Mouse (Mus musculus) embryonic facial prominence, embryonic 13.5 days (tissue): ENCODE results near the gene Rpl18a. TPM values are rescaled to one million over a fixed set of nuclear protein-coding genes. Genes with fewer than 3 reads are reported as not detected.

ENCODE experiments used
- ATAC-seq: fragments of 200-750 bp; cut with Nextera tagmentation; 2 replicates; pipeline ENCODE4 v1.8.0; 2017; ENCODE audit warnings: low read depth; ENCODE audit not compliant: insufficient number of reproducible peaks, insufficient read depth, low FRiP score, low TSS enrichment
- H3K27ac ChIP-seq: fragments of 300-500 bp; sonication (generic); 2 replicates; pipeline ENCODE4 v1.5.1; 2015; ENCODE audit warnings: moderate library complexity, mild to moderate bottlenecking, inconsistent platforms
- H3K27me3 ChIP-seq: fragments of 300-500 bp; sonication (generic); 2 replicates; pipeline ENCODE4 v1.6.1; 2015; ENCODE audit warnings: mild to moderate bottlenecking, inconsistent platforms
- H3K36me3 ChIP-seq: fragments of 300-500 bp; sonication (generic); 2 replicates; pipeline ENCODE4 v1.6.1; 2015; ENCODE audit warnings: mild to moderate bottlenecking, inconsistent platforms
- H3K4me1 ChIP-seq: fragments of 300-500 bp; sonication (generic); 2 replicates; pipeline ENCODE4 v1.6.1; 2015; ENCODE audit warnings: inconsistent platforms
- H3K4me2 ChIP-seq: fragments of 300-500 bp; sonication (generic); 2 replicates; pipeline ENCODE4 v1.6.1; 2015; ENCODE audit warnings: moderate library complexity, mild to moderate bottlenecking, inconsistent platforms
- H3K4me3 ChIP-seq: fragments of 300-500 bp; sonication (generic); 2 replicates; pipeline ENCODE4 v1.5.1; 2015; ENCODE audit warnings: mild to moderate bottlenecking, inconsistent platforms
- H3K9ac ChIP-seq: fragments of 300-500 bp; sonication (generic); 2 replicates; pipeline ENCODE4 v1.6.1; 2015; ENCODE audit warnings: mild to moderate bottlenecking, inconsistent platforms
- H3K9me3 ChIP-seq: fragments of 300-500 bp; sonication (generic); 2 replicates; pipeline ENCODE4 v1.6.1; 2016; ENCODE audit warnings: inconsistent platforms
- whole genome bisulfite sequencing: fragments of 180-500 bp; shearing (Covaris S2); methylation state at CpG from one replicate; pipeline ENCODE4 v1.1.7; 2015; ENCODE audit warnings: mixed read lengths; 5-methylcytosine and 5-hydroxymethylcytosine counted together
- polyA plus RNA-seq: library from polyadenylated mRNA; unstranded; fragments of >200 nt; fragmentation: Nextera tagmentation; extraction: Ambion mirVana; gene quantifications from 2 replicates; pipeline ENCODE4 v1.2.1, GENCODE M21; 2015

Rpl18a gene
- polyA plus RNA-seq, result 4,412 and 4,959 TPM in 2 replicates

DNA sequence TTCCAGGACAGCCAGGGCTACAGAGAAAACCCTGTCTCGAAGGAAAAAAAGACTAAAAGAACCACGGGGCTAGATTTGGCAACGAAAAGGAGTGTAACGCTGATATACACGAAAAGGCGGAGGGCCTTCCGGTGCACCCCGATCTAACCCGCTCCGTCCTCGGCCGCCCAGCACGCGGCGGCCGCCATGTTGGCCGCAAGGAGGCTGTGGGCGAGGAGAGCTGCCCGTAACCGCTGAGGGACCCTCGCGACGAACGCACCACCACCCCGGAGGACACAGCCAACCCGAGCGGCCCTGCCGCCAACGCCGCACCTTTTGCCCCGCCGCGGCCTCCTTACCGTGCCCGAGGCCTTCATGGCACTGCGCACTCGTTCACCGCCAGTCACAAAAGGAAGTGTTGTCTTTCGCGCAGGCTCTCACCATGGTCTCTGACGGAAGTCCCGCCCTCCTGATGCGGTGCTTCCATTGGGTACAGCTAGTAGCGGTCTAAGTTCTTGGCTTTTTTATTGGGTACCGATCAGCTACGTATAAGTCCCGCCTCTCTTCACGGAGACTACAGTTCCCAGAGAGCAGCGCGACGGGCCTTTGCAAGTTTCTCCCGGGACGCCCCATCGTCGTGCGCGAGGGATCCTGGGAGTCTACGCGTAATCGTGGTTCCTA lies at the start of gene Rpl18a:
Gene Rpl18a, minus strand, starts transcription at position 392 of the 660 bp plus-strand sequence.
- peak within 1 kb of the TSS; percentile 89 for H3K4me2 ChIP-seq
- H3K4me1 ChIP-seq, result peaks cover 32% of the 10 kb centered on the region
- H3K27ac ChIP-seq, result peak within 1 kb of the TSS; percentile 91
- ATAC-seq, result peak; percentile 97
- H3K27me3 ChIP-seq, result peaks cover 30% of the 10 kb centered on the region
- peak within 1 kb of the TSS; percentile 86 for H3K4me3 ChIP-seq
- no peaks in the 10 kb centered on the region for H3K9me3 ChIP-seq
- peaks cover 28% of the 10 kb centered on the region for H3K36me3 ChIP-seq
- under 1% methylated on average over 60 of the region's 60 CpGs for WGBS
- peak within 1 kb of the TSS; percentile 95 for H3K9ac ChIP-seq

- Histone ChIP-seq H3K4me2 (no peak overlapping the region), H3K27me3 (no peaks in the 10 kb centered on the region; the same call in 1 of the 2 replicates), H3K9me3 (no peaks in the 10 kb centered on the region), H3K9ac (no peak overlapping the region), H3K36me3 (no peaks in the 10 kb centered on the region), H3K27ac (no peak overlapping the region), H3K4me3 (no peak overlapping the region), H3K4me1 (no peaks in the 10 kb centered on the region)
- WGBS, result 43% methylated on average over 1 of the region's 1 CpGs
- ATAC-seq, result no peak
These were observed 46.0 kb upstream of the Rpl18a start for GRCm38 (mm10) chr8:70943187-70943586.

DNA sequence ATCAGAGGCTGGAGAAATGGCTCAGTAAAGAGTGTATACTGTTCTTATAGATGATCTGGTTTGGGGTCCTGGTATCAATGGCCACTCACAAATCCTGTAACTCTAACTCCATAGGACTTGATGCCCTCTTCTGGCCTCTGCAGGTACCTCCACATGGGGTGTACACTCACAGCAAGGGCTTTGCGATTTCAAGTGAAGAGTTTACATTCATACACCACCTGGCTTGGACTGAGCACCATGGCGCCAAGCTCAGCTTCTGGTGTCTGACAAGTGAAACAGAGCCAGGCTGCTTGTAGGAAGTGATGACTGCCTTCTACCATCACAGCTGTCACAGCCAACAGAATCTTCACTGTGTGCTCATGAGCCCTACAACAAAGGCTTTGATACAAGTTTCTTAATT lies 44.3 kb upstream of the Rpl18a start:
- 61% methylated on average over 2 of the region's 2 CpGs for WGBS
- H3K9ac ChIP-seq, result no peak overlapping the region
- H3K27ac ChIP-seq, result no peak overlapping the region
- H3K4me3 ChIP-seq, result no peak overlapping the region
- no peaks in the 10 kb centered on the region for H3K27me3 ChIP-seq
- no peaks in the 10 kb centered on the region for H3K4me1 ChIP-seq
- H3K9me3 ChIP-seq, result no peaks in the 10 kb centered on the region
- H3K36me3 ChIP-seq, result no peaks in the 10 kb centered on the region
- no peak overlapping the region for H3K4me2 ChIP-seq
- no peak for ATAC-seq

DNA sequence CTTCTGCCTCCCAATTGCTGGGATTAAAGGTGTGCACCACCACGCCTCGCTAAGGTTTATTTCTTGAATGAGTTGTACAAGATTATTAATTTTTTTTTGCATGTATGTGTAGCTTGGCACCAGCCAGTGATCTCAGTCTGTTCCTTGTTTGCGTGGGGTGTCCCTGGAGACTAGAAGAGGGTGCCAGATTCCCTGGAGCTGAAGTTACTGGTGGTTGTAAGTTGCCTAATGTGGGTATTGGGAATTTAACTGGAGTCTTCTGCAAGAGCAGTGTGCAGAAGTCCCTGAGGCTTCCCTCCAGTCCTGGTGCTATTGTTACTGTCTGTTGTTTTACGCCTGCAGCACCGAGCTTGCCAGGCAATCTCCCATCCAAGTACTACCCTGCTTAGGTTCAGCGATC lies 40.0 kb upstream of the Rpl18a start:
- no peaks in the 10 kb centered on the region for H3K27me3 ChIP-seq
- no peak overlapping the region for H3K4me2 ChIP-seq
- H3K36me3 ChIP-seq, result no peaks in the 10 kb centered on the region; the same call in 1 of the 2 replicates
- H3K4me3 ChIP-seq, result no peak overlapping the region
- ATAC-seq, result no peak
- WGBS, result 80% methylated on average over 6 of the region's 6 CpGs
- H3K4me1 ChIP-seq, result no peaks in the 10 kb centered on the region
- H3K9ac ChIP-seq, result no peak overlapping the region
- H3K9me3 ChIP-seq, result no peaks in the 10 kb centered on the region
- H3K27ac ChIP-seq, result no peak overlapping the region

DNA sequence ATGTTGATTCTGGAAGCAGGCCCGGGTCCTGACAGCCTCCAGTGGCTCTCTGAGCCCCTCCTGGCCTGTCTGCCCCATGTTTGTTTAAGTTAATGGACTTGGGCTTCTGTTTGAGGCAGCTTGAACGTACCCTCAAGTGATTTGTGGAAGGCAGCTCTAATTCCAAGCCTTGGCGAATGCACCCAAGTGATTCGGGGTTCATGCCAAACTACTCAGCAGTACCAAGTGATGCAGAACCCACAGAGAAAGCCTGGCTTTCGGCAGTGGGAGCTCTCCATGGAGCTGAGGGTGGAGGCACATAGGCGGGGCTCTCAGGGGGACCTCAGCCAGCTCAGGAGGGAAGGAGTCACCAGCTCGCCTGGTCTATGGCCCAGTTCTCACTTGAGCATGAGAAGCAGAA lies 37.6 kb upstream of the Rpl18a start:
- no peak overlapping the region for H3K4me3 ChIP-seq
- no peak overlapping the region for H3K27ac ChIP-seq
- ATAC-seq, result no peak
- no peaks in the 10 kb centered on the region for H3K4me1 ChIP-seq
- no peaks in the 10 kb centered on the region for H3K27me3 ChIP-seq
- H3K36me3 ChIP-seq, result no peaks in the 10 kb centered on the region; the same call in 1 of the 2 replicates
- WGBS, result 65% methylated on average over 7 of the region's 7 CpGs
- no peaks in the 10 kb centered on the region for H3K9me3 ChIP-seq
- H3K4me2 ChIP-seq, result no peak overlapping the region
- no peak overlapping the region for H3K9ac ChIP-seq

DNA sequence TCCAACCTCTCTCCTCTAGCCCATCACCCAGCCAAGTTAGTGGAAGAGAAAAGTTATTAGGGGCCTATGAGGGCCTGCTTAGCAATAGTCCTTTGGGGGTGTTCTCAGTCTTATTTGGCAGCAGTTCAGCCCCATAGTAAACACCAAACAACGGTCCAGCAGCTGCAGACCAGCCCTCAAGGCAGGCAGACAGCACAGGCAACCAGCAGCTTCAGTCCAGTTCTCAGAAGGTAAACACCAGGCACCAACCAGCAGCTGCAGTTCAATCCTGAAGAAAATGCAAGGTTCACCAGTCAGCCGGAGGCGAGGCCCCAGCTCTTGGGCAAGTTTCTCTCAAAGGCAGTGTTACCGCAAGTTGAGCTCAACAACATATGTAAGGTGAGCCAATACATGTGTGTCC lies 35.8 kb upstream of the Rpl18a start:
- Histone ChIP-seq H3K4me1 (no peaks in the 10 kb centered on the region), H3K9ac (no peak overlapping the region), H3K4me3 (no peak overlapping the region), H3K36me3 (no peaks in the 10 kb centered on the region; the same call in 1 of the 2 replicates), H3K9me3 (no peaks in the 10 kb centered on the region), H3K27me3 (no peaks in the 10 kb centered on the region), H3K4me2 (no peak overlapping the region), H3K27ac (no peak overlapping the region)
- no peak for ATAC-seq
- WGBS, result 91% methylated on average over 4 of the region's 4 CpGs

DNA sequence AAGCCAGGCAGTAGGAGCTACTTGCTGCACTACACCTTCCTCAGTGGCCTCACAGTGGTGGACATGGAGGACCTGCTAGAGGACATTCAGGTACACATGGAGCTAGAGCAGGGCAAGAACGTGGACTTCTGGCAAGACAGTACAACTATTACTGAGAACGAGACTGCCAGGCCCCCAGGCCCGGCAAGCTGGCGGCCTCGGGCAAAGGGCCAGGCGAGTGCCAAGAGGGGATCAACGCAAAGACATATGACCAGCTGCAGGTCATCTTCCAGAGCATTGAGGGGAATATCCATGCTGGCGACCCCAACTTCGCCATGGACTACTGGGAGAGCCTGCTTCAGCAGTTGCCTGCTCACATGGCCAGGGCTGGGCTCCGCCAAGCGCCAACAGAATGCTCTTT lies 34.5 kb upstream of the Rpl18a start:
- no peak for ATAC-seq
- H3K4me1 ChIP-seq, result no peaks in the 10 kb centered on the region
- H3K27ac ChIP-seq, result no peak overlapping the region
- no peak overlapping the region for H3K9ac ChIP-seq
- WGBS, result 92% methylated on average over 11 of the region's 11 CpGs
- H3K4me3 ChIP-seq, result no peak overlapping the region
- H3K4me2 ChIP-seq, result no peak overlapping the region
- H3K9me3 ChIP-seq, result no peaks in the 10 kb centered on the region
- no peaks in the 10 kb centered on the region for H3K27me3 ChIP-seq
- H3K36me3 ChIP-seq, result peaks cover 4% of the 10 kb centered on the region; the same call in 1 of the 2 replicates

DNA sequence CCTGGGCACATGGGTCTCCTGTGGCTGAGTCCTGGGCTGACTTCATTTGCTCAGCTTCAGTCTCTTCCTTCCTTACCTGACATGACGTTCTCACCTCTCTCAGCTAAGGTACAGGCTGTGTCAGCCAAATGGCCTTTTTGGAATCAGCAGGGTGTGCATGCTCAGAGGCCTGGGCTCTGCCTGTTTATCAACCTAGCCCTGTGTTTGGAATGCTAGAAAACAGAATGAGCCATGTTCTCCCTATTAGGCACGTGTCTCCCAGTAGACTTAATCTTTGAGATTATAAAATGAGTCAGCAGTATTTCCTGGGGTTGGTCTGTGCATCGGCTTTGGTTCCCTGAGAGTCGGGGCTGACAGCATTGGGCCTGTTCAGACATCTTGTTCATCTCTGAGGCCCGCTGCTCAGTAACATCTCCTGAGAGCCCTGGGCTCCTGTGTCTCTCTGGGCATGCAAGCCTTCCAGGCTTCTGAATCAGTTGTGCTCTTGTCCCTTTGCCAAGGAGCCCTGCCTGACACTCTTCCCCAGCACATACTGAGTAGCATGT lies 31.6 kb upstream of the Rpl18a start:
- H3K27ac ChIP-seq, result no peak overlapping the region
- WGBS, result 74% methylated on average over 5 of the region's 5 CpGs

GRCm38 (mm10) chr8:70928096-70928495 lies 30.9 kb upstream of the Rpl18a start:
- H3K27me3 ChIP-seq, result no peaks in the 10 kb centered on the region
- no peaks in the 10 kb centered on the region for H3K4me1 ChIP-seq
- H3K4me3 ChIP-seq, result no peak overlapping the region
- no peak for ATAC-seq
- WGBS, result 66% methylated on average over 3 of the region's 3 CpGs
- no peak overlapping the region for H3K4me2 ChIP-seq
- no peak overlapping the region for H3K9ac ChIP-seq
- peaks cover 4% of the 10 kb centered on the region; the same call in 1 of the 2 replicates for H3K36me3 ChIP-seq
- H3K9me3 ChIP-seq, result no peaks in the 10 kb centered on the region
- no peak overlapping the region for H3K27ac ChIP-seq

More for the DNA sequence above, 31.6 kb upstream of the Rpl18a start:
- no peak overlapping the region for H3K9ac ChIP-seq
- H3K4me3 ChIP-seq, result no peak overlapping the region
- H3K9me3 ChIP-seq, result no peaks in the 10 kb centered on the region
- peaks cover 4% of the 10 kb centered on the region; the same call in 1 of the 2 replicates for H3K36me3 ChIP-seq
- ATAC-seq, result no peak
- H3K27me3 ChIP-seq, result no peaks in the 10 kb centered on the region
- no peaks in the 10 kb centered on the region for H3K4me1 ChIP-seq
- no peak overlapping the region for H3K4me2 ChIP-seq

- no peaks in the 10 kb centered on the region for H3K9me3 ChIP-seq
- H3K27me3 ChIP-seq, result no peaks in the 10 kb centered on the region
- peaks cover 8% of the 10 kb centered on the region for H3K36me3 ChIP-seq
- no peak overlapping the region for H3K9ac ChIP-seq
- WGBS, result 88% methylated on average over 5 of the region's 5 CpGs
- no peaks in the 10 kb centered on the region for H3K4me1 ChIP-seq
- H3K4me3 ChIP-seq, result no peak overlapping the region
- H3K27ac ChIP-seq, result no peak overlapping the region
- no peak overlapping the region for H3K4me2 ChIP-seq
- no peak for ATAC-seq
These were observed 29.2 kb upstream of the Rpl18a start for GRCm38 (mm10) chr8:70926396-70926795.

DNA sequence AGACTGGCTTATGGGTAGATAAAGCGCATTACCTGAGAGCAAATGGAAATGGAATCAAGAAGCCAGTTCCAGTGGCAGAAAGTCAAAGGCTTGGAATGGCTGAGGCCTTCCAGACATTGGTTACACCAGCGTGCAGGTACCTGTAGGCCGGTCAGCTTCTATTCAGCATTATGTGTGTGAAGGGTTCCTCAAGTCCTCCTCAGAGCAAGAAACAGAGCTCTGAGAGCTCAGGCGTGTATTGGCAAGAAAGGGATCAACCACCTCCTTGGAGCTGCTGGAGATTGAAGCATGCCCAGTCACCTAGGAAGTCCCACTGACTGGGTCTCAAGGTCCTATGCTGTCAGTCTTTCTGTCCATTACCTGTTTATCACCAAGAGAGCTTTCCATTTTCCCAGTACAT lies 28.5 kb upstream of the Rpl18a start:
- H3K4me3 ChIP-seq, result no peak overlapping the region
- H3K36me3 ChIP-seq, result peaks cover 13% of the 10 kb centered on the region
- H3K9ac ChIP-seq, result no peak overlapping the region
- ATAC-seq, result no peak
- no peaks in the 10 kb centered on the region for H3K4me1 ChIP-seq
- WGBS, result 91% methylated on average over 4 of the region's 4 CpGs
- H3K9me3 ChIP-seq, result no peaks in the 10 kb centered on the region
- H3K27ac ChIP-seq, result no peak overlapping the region
- no peak overlapping the region for H3K4me2 ChIP-seq
- H3K27me3 ChIP-seq, result no peaks in the 10 kb centered on the region

DNA sequence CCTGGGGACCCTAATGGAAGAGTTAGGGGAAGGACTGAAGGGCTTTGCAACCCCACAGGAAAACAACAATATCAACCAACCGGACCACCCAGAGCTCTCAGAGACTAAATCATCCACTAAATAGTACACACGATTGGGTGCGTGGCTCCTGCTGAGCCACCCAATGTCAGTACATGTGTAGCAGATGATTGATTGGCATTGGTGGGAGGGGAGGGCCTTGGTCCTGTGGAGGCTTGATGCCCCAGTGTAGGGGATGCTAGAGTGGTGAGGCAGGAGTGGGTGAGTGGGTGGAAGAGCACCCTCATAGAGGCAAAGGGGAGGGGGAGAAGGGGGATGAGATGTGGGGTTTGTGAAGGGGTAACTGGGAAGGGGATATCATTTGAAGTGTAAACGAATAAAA lies 26.9 kb upstream of the Rpl18a start:
- Histone ChIP-seq H3K4me2 (no peak overlapping the region), H3K27me3 (no peaks in the 10 kb centered on the region), H3K9ac (no peak overlapping the region), H3K27ac (no peak overlapping the region), H3K4me1 (no peaks in the 10 kb centered on the region), H3K36me3 (peaks cover 20% of the 10 kb centered on the region), H3K9me3 (no peaks in the 10 kb centered on the region), H3K4me3 (no peak overlapping the region)
- 89% methylated on average over 4 of the region's 4 CpGs for WGBS
- no peak for ATAC-seq
